Mouse (Mus musculus): Measurements from ENCODE around the gene Olfr483. TPM values are rescaled to one million over a fixed set of nuclear protein-coding genes. Genes with fewer than 3 reads are reported as not detected.

Gene Olfr483
- polyA plus RNA-seq, 1 experiment from 2014 or later: not detected

Other genes starting within 250 kb of the Olfr483 start
- gene Olfr472, start 202.9 kb upstream of the Olfr483 start, polyA plus RNA-seq (2014; fragmentation: Nextera tagmentation; extraction: Ambion mirVana): not detected in 2 replicates
- not detected in 2 replicates for gene Olfr473, start 170.4 kb upstream of the Olfr483 start, polyA plus RNA-seq (2014; fragmentation: Nextera tagmentation; extraction: Ambion mirVana)
- gene Olfr474, start 146.2 kb upstream of the Olfr483 start, polyA plus RNA-seq (2014; fragmentation: Nextera tagmentation; extraction: Ambion mirVana): not detected in 2 replicates
- gene Olfr476, start 136.0 kb upstream of the Olfr483 start, polyA plus RNA-seq (2014; fragmentation: Nextera tagmentation; extraction: Ambion mirVana): not detected in 2 replicates
- gene Olfr477, start 114.2 kb upstream of the Olfr483 start, polyA plus RNA-seq (2014; fragmentation: Nextera tagmentation; extraction: Ambion mirVana): not detected in 2 replicates
- not detected in 2 replicates for gene Olfr478, start 66.9 kb upstream of the Olfr483 start, polyA plus RNA-seq (2014; fragmentation: Nextera tagmentation; extraction: Ambion mirVana)
- gene Olfr479, start 50.2 kb upstream of the Olfr483 start, polyA plus RNA-seq (2014; fragmentation: Nextera tagmentation; extraction: Ambion mirVana): not detected in 2 replicates
- gene Olfr480, start 33.5 kb upstream of the Olfr483 start, polyA plus RNA-seq (2014; fragmentation: Nextera tagmentation; extraction: Ambion mirVana): not detected in 2 replicates
- gene Olfr481, start 21.0 kb upstream of the Olfr483 start, polyA plus RNA-seq (2014; fragmentation: Nextera tagmentation; extraction: Ambion mirVana): not detected in 2 replicates
- 0.09 TPM in 1 of 2 replicates, not detected in the other for gene Olfr482, start 3.3 kb upstream of the Olfr483 start, polyA plus RNA-seq (2014; fragmentation: Nextera tagmentation; extraction: Ambion mirVana)
- gene Olfr484, start 26.6 kb downstream of the Olfr483 start, polyA plus RNA-seq (2014; fragmentation: Nextera tagmentation; extraction: Ambion mirVana): not detected in 2 replicates
- not detected in 2 replicates for gene Olfr485, start 59.0 kb downstream of the Olfr483 start, polyA plus RNA-seq (2014; fragmentation: Nextera tagmentation; extraction: Ambion mirVana)
- gene Olfr486, start 71.9 kb downstream of the Olfr483 start, polyA plus RNA-seq (2014; fragmentation: Nextera tagmentation; extraction: Ambion mirVana): not detected in 2 replicates
- not detected in 2 replicates for gene Olfr487, start 113.8 kb downstream of the Olfr483 start, polyA plus RNA-seq (2014; fragmentation: Nextera tagmentation; extraction: Ambion mirVana)
- not detected in 2 replicates for gene Olfr488, start 157.5 kb downstream of the Olfr483 start, polyA plus RNA-seq (2014; fragmentation: Nextera tagmentation; extraction: Ambion mirVana)
- gene Olfr490, start 188.1 kb downstream of the Olfr483 start, polyA plus RNA-seq (2014; fragmentation: Nextera tagmentation; extraction: Ambion mirVana): not detected in 2 replicates
- not detected in 2 replicates for gene Olfr491, start 212.6 kb downstream of the Olfr483 start, polyA plus RNA-seq (2014; fragmentation: Nextera tagmentation; extraction: Ambion mirVana)
- not detected in 2 replicates for gene Olfr492, start 222.8 kb downstream of the Olfr483 start, polyA plus RNA-seq (2014; fragmentation: Nextera tagmentation; extraction: Ambion mirVana)
- gene Olfr493, start 246.1 kb downstream of the Olfr483 start, polyA plus RNA-seq (2014; fragmentation: Nextera tagmentation; extraction: Ambion mirVana): not detected in 2 replicates